Mouse (Mus musculus): ENCODE measurements at regions not wholly inside any gene's neighbourhood (a gene's known extent, or its start where the extent isn't known, plus 50 kb on each side); places are given as distances from the start of the nearest gene placed in this dataset.

DNA sequence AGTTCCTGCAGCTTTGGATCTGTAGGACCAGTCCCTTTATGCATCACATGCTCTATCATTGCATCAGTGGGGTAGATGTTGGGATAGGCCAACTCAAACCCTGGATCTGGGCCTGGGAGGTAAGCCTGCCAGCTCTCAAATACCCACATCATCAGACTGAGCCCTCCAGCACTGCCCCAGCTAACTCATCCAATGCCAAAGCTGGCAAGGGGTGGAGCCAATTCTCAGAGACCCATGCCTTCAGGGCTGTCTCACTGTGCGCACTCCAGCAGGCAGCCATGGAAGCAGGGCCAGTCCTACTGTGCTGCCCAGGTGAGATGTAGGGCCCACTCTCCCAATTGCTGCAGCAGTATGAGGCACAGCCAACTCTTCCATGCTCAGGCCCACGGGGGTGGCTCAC lies 84.2 kb downstream of the Slc4a3 start:
- TF ChIP-seq CTCF (IDR thresholded peaks at IDR 0.05; ENCODE audit: low read depth, low read length), result no peak
- no peak for TF ChIP-seq POLR2A (IDR thresholded peaks at IDR 0.05; ENCODE audit: insufficient read depth, low read length)
